Mouse (Mus musculus) frontal cortex, adult (tissue): ENCODE results near the gene Txndc12.
A peak's percentile ranks its signal among the peaks of the same experiment; 100 is the strongest.

Experiments
- ATAC-seq: cut with Nextera tagmentation; 2 replicates; pipeline ENCODE4 v1.9.2; 2017; ENCODE audit warnings: mild to moderate bottlenecking, moderate library complexity, mixed read lengths; ENCODE audit not compliant: low TSS enrichment

Txndc12 gene

DNA sequence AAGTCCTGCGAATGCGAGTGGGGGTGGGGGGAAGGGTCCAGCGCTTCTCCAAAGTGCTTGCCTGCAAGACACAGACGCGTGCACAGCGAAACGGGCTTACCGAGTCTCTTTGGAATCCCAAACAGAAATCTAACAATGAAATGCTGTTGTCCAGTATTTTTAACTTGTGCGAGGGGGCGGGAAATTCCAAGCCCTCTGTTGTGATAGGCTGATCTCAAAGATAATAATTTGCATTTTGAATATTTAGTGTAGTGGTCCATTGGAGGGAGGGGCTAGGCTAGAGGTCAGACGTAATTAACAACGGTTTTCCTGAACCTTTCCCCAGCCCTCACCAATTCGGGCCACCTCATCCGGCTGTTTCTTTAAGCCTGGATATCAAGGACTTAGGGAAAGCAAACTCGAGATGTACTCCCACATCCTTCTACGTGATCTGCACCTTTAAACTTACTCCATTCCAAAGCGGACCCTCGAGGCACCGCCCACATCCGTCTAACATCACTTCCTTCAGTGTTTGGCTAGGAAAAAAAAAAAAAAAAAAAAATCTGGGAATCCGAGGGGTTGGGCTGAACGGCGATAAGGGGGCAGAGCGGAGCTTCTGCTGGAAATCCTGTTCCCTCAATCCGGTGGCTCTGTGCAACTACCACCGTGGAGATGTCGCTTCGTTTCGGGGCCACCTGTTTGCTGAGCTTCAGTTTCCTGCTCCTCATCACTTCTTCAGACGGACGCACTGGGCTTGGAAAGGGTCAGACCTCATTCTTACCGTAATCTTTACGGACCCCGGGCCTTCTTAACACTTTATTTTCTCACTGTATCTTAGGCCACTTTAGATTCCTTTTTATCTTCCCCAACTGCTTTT is at the start of gene Txndc12:
TSS of gene Txndc12 (plus strand) at position 487 of the 856 bp plus-strand sequence.
- peak; percentile 62 for ATAC-seq

DNA sequence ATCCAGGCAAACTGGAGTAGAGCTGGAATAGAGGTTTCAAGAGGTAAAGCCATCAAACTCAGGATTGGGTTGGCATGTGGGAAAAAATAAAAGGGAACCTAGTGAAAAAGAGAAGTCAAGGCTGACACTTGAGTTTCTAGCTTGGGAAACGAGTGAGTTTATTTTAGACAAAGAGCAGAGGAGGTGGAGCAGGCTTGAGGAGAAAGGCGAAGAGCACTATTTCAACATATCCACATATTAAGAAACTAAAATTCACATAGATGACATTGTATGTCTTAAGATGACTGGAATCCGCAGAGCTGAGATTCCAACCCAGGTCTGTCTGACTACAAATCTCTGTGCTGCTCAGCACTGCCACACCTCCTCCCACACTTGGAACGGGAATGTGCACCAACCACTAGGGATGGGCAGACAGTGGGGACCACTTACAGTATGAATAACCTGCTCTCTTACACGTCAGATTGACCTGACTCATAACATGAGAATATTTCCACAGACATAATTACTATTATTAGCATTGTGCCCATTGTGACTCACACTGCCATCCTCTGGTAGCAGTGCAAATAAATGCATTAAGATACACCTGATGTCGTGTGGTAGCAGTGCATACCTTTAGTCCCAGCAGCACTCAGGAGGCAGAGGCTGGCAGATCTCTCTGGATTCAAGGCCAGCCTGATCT is 45.0 kb upstream of the Txndc12 start:
- ATAC-seq, result no peak

DNA sequence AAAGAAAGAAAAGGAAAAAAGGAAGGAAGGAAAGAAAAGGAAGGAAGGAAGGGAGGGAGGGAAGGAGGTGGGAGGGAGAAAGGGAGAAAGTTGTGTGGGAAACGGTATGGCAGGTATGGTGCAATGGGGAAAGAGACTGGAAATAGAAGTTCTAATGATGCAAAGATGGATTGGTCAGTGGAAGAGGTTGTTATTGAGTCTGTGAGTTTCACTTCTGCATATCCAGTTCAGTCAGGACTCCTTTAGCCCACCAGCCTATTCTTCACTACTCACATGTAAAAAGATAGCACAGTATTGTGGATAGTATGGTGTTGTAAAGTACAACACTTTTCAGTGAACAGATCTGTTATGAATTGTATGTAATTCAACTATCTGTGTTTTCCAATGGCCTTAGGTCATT is 43.9 kb upstream of the Txndc12 start:
- ATAC-seq, result no peak

DNA sequence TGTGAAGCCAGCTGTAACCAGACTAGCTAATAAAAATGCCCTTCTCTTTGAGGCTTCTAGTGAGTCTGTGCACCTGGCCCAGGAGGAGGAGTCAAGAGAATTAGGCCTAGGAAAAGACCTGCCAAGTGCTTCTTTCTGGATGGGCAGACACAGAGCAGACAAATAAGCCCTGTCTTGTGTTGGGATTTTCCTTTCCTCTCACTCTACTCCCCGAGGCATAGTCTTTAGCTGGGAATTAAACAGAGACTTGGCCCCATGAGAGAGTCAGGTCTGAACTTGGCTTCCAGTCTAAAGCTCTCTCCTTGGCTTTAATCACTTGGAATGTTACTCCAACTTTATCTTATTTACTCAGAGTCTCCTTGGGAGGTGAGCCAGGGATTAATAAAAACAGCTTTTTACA is 40.5 kb upstream of the Txndc12 start:
- ATAC-seq, result no peak

DNA sequence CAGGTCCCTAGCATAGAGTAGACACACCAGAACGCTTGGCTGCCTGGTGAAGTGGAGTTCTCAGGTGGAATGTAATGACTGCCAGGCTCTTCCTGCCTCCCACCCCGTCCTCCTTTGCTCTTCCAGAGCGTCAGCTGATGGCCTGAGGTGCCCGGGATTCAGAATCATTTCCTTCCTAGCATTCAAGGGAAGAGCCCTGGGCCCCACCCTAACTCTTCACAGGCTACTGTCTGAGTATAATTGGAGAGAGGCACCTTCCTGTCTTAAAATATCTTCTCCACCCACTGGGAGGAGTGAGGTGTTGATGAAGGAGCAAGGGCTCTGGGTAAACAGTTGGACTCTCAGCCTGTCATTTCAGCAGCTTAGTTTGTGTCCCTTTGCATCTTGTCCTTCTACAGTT is 37.7 kb upstream of the Txndc12 start:
- ATAC-seq, result no peak

DNA sequence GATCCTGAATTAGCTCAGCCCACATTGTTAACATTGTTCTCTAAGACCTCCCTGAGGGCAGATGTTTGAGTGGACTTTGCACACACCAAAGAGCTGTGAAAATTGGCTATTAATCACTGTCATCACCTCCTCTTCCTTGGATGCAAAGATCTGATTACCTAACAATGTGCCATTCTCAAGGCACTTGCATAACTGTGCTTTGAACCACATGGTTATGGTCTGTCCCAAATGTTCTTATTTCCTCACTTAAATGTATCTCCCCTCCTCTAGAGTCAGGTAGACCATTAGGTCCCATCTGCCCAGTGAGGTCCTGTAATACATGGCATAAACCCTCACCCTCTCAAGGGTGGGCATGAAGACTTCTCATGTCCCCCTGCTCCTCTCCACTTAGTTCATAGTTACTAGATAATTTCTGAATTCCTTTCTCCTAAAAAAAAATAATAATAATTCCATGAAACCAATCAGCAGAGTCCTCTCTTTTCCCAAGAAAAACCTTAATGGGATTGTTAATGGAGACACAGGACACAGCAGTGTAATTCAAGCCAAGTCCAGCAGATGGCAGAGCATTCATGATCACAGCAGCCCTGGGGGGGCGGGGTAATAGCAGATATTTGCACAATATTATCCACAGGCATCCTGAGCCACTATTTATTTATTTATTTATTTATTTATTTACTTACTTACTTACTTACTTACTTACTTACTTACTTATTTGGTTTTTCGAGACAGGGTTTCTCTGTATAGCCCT is 36.1 kb upstream of the Txndc12 start:
- ATAC-seq, result peak; percentile 55; the same call in 1 of the 2 replicates

DNA sequence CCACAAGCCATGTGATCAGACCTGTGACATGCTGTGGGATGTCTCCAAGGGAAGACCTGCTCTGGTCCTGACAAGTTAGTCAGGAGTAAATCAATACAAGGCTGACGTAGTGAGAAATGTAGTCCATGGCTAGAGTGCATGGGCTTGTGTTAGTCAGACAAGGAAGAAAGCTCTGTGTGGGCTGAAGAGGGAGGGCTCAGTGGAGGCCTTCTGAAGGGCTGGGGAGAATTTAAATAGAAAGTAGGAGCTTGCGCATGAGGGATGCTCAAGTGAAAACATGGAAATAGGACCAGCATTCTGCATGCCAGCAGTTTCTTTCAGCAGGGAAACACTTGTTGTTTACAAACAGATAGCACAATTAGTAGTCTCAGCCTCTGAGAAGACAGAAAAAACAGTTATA is 30.9 kb upstream of the Txndc12 start:
- peak; percentile 80 for ATAC-seq

DNA sequence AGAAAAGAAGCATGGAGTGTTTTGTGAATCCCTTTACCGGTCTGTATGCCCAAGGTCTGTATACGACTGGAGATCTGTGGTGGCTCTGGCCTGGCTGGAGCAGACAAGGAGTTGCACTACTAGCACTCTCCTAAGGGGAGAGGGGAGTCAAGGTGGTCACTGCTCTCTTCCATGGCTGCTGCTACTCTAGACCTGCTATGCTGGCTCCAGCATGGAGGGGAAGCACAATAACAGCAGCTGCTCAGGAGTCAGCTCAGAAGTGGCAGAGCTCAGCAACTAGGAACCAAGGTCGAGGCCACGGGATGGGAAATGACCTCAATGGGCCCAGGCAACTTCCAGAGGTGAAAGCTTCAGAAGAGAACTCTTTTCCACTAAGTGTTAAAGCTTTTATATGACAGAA is 23.3 kb upstream of the Txndc12 start:
- no peak for ATAC-seq

DNA sequence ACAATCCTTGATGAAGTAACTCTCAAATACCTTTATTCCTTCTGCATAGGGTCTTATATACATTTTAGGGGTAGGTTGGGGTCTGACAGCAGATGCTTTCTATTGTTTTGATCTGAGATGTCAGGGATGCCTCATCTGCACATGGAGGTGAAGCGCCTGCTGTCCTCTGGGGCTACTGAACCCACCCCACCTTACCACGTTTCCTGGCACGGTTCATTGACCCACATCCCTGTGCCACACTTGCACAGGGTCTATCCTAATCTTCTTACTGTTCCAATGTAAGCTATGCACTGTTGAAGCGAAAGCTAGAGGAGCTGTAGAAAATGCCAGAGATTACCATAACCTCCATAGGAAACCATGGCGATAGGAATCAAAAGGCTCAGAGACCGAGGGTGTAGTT is 22.9 kb upstream of the Txndc12 start:
- ATAC-seq, result no peak

DNA sequence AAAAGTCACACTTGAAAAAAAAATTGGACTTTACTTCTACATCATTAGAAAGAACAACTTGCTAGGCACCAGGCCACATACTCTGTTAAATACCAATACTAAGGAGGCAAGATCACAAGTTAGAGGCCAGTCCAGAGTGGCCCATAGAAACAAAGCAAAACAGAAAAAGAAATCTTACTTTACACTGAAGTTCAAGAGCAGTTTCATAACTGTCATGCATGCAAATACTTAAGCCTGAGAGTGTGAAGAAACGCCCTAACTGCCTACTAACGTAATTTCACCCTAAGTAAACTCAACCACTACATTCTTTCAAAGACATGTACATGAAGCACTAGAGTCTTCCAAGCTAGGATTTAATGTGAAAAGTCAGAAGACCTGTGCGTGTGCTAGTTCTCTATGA is 8.7 kb upstream of the Txndc12 start:
- ATAC-seq, result no peak

DNA sequence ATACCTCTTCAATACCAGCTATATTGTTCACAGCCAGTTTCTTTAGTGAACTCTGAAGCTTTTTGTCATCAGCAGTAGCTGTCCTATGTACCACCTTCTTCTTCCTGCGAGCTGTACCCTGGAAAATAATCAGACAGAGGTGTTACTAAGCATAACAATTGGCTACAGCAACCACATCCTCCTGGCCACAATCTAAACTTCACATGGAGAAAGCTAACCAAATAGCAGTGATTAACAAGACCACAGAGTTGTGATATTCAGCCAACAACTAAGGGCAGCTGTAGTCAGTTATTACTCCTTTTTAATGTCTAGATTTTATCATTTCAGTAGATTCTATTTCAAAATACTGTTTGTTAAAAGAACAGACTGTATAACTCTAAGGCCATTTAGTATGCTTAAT is 8.3 kb upstream of the Txndc12 start:
- ATAC-seq, result no peak

DNA sequence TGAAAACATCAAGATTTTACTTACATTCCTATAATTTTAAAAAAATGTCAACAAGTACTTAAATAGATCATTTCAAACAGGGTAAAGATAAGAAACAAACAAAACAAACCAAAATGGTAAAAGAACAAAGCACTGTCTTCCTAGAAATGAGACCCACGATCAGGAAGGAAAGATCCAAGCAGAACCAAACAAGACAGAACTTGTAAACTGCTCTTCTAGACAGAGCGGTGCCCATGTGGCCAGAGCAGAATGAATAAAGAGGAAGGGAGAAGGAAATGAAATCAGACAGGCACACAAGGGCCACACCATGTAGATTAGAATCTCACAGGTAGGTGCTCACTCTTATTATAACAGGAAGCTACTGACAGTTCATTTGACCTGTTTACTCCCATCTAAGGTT is 7.8 kb upstream of the Txndc12 start:
- no peak for ATAC-seq

DNA sequence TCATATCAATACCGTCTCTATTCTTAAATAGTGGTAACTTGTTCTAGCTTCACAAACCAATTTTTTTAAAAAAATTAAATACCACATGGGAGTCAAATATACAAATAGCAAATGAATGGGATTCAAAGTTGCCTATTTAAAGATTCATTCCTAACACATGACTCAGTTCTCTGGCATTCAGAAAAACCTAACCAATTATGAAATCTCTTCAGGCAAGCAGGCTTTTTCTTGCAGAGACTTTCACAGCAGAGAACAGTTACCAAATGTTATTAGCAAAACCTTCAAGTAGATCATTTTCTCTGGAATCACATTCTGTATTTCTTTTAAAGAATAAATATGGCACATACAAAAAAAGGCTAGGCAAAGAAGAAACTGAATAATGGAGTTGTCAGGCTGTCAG is 3.7 kb upstream of the Txndc12 start:
- no peak for ATAC-seq

DNA sequence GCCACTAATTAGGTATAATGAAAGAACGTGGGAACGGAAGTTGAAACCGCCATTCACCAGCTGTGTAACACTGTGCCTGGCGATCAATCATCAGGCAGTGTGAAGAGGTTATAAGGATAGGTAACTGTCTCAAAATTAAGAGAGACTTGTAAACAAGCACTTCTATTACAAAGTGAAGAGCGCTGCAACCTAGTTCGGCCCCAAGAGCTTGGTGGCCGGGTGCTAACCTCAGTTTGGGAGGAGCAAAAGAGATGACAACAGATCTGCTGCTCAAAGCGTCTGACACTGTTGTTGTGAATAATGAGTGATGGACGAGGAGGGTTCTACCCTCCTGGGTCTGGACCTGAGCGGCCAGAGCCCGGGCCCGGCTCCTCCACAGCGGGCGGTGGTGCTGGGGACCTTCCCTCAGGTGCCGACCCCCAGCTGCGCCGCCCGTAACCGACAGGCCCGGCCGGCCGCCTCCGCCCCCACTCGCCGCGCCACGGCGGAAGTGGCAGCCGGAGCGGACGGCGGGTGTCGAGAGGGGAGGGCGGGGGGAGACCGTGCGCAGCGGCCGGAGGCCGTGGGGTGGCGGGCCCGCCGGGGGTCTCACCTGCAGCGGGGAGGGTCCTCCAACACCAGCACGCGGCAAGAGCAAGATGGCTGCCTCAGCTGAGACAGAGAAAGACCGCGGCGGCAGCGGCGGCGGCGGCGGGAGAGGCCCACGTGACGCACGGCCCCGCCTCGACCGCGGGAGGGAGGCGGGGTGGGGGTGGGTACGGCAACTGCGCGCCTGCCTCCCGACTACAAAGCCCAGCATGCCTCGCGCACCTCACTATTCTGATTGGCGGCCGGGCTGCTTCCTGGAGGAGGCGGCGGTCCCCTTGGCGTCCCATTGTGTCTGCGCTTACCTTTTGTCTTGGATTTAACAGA is 1.2 kb upstream of the Txndc12 start, which contains the start of gene Btf3l4:
TSS of gene Btf3l4 (minus strand) at position 699 of the 912 bp plus-strand sequence.
- peak; percentile 83 for ATAC-seq

DNA sequence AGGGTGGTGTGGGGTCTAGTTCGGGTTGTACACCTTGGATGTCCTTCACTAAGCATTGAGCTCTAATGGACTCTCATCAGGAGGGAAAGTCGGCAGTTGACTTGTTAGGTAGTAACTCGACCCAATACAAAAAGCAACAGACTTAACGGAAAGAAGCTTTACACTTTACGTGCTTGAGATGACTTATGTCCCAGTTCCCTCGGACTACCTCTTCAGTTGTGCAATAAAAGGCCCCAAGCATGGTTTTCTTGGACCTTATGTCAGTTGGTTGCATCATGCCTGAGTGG is 630 bp upstream of the Txndc12 start:
- ATAC-seq, result no peak; the same call in 1 of the 2 replicates

DNA sequence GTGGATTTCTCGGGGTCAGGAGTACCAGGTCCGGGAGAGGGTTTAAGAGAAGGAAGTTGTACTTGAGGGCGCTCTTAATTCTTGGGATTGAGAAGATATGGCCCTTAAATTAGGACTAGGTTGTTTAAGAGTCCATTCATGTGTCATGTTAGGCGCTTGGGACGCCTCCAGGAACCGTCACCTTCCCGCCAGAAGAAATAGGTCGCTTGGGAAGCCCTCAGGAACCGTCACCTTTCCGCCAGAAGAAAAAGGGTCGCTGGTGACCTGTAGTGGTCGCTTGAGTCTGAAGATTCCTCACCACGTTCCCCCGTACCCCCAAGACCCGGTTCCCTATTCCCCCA is 540 bp downstream of the Txndc12 start:
- ATAC-seq, result no peak

DNA sequence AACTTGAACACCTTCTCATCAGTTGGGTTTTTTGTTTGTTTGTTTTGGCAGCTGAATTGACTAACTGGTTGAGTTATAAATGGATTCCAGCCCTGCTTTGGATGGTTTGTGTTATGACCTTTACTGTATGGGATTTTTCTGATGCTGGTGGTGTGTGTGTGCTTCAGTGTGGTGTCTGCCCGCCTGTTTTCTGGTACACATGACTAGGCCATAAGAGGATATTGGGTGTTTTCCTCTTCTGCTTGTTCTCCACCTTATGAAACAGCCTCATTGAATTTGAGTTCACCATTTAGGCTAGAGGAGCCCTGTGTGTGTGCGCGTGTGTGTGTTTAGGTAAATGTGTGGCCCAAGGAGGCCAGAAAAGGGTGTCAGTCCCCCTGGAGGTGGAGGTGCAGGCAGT is 1.1 kb downstream of the Txndc12 start:
- no peak for ATAC-seq

DNA sequence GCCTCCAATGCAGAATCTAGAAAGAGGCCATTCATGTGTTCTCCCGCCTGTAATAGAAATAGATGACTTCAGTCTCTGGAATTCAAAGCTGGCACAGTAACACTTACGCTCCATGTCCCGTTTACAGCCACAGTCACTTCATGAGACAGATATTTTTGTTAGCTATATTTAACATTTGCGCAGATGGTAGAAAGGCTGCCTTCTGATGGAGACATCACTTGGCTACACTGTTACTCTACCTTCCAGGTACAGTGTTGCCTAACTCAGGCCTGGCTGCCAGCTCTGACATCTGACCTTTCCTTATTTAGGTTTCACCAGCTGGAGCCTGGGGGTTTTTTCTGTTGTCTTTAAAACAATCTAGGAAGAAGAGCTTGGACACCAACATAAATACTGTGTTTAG is 3.6 kb downstream of the Txndc12 start:
- 0 out of 2 replicates have a peak, but pooled peaks have one; percentile 14 for ATAC-seq

DNA sequence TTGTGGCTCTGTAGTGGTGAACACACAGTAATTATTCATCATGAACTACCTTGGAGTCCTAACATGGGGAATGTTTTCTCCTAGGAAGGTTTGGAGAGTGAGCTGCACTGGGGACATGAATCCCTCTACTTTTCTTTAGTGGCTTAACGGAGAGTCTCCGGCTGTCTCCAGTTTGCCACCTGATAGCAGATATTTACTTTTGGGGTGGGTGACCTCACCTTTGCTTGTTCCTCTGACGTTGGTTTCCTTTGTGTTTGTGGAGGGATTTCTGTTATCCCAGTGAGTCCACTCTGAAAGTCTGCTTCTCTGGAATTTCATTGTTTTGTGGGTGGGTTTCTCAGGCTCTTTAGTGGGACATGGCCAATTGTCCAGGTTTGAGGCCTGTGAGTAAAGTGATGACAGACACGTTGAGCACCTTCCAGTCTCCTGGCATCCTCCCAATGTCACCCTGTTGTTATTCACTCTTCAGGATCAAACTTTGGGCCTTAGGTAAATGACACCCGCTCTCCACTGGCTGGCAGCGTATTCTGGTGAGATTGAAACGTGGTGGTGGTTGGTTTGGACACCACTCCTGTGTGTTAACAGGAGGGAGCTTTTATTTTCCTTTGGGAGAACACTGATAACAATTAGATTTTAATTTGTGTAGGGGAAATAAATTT is 7.6 kb downstream of the Txndc12 start:
- no peak for ATAC-seq

DNA sequence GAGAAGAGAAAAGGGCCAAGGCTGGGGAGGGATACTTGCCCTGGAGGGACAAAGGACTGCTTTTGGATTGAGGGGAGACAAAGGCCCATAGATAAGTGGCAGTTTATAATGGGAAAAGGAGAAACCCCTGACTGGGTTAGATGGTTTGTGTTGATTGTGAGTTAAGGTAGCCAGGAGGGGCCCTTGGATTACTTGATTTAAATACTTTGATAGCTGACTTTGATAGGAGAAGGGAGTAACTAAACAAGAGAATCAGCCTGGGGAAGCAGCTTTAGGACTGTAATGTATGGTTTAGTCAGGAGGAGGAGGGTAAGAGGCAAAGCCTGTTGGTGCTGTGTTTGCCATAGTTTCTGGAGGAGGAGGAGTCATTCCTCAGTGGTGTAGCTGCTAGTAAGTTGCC is 8.9 kb downstream of the Txndc12 start:
- no peak for ATAC-seq
